Mouse (Mus musculus): ENCODE measurements around the gene Parp12.

Gene Parp12

GRCm38 (mm10) chr6:39058389-39058788, 59.8 kb downstream of the Parp12 start:
- DNase-seq (ENCODE audit: low read depth, low spot score), result no peak

GRCm38 (mm10) chr6:39057161-39057560, 61.0 kb downstream of the Parp12 start:
- no peak for DNase-seq (ENCODE audit: low read depth, low spot score)

GRCm38 (mm10) chr6:39055831-39056261, 62.3 kb downstream of the Parp12 start:
- no peak for DNase-seq (ENCODE audit: low read depth, low spot score)

GRCm38 (mm10) chr6:39054878-39055508, 63.2 kb downstream of the Parp12 start:
- DNase-seq (ENCODE audit: low read depth, low spot score), result no peak

- DNase-seq (ENCODE audit: low read depth, low spot score), result peak; percentile 26
Observed at GRCm38 (mm10) chr6:39054206-39054864, 63.8 kb downstream of the Parp12 start.

GRCm38 (mm10) chr6:39052636-39053035, 65.5 kb downstream of the Parp12 start:
- no peak for DNase-seq (ENCODE audit: low read depth, low spot score)

GRCm38 (mm10) chr6:39051799-39052556, 66.2 kb downstream of the Parp12 start:
- DNase-seq (ENCODE audit: low read depth, low spot score), result no peak

- DNase-seq (ENCODE audit: low read depth, low spot score), result no peak
Observed at GRCm38 (mm10) chr6:39050836-39051235, 67.3 kb downstream of the Parp12 start.

- no peak for DNase-seq (ENCODE audit: low read depth, low spot score)
Observed at GRCm38 (mm10) chr6:39049141-39049540, 69.0 kb downstream of the Parp12 start.

- DNase-seq (ENCODE audit: low read depth, low spot score), result no peak
Observed at GRCm38 (mm10) chr6:39040451-39040850, 77.7 kb downstream of the Parp12 start.

All from forelimb bud, embryonic 11.5 days (tissue).